Mouse (Mus musculus): ENCODE data around the gene Specc1. TPM values are rescaled to one million over a fixed set of nuclear protein-coding genes. Genes with fewer than 3 reads are reported as not detected.

The Specc1 gene
- polyA plus RNA-seq, 1 experiment from 2014 or later: 11.5 TPM

DNA sequence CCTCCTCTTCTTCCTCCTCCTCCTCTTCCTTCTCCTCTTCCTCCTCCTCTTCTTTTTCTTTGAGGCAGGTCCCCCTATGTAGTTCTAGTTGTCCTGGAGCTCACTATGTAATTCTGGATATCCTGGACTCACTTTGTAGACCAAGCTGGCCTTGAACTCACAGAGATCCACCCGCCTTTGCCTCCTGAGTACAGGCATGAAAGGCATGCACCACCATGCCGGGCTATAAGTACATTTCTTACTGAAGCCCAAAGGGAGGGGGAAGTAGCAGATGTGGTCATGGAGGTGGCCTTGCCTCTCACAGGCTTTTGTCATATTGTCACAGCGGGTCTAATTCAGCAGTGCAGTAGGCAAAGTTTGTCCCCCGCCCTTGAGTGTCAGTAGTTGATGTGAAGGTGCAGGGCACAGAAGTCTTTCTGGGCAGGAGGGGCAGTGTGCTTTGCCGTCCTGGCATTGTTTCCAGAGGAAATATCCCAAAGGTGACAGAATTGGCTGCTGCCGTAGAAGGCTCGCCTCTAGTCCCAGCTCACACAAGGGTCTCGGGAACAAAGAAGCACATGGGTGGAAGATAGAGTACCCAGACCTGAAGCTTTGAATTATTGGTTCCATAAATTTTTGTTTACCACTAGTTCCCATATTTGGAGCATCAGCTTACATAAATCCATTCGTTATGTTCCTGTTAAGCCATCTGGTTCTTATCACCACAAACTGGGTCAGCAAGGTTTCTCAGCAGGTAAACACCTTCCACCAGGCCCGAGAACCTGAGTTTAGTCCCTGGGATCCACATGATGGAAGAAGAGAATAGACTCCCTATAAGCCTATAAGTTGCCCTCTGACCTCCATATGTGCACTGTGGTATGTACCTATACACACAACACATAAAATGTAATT lies 62.0 kb downstream of the Specc1 start:
- ATAC-seq (ENCODE audit: low FRiP score) (no peak), DNase-seq (ENCODE audit: low spot score) (no peak)
- Histone ChIP-seq H3K27me3 (ENCODE audit: control insufficient read depth, insufficient read depth, low read length) (no peaks in the 10 kb centered on the region), H3K27ac (no peak overlapping the region), H3K4me3 (replicated peaks; ENCODE audit: low read length) (no peak overlapping the region), H3K9me3 (ENCODE audit: control insufficient read depth, low read length) (no peaks in the 10 kb centered on the region), H3K4me2 (replicated peaks) (no peak overlapping the region), H3K9ac (no peak overlapping the region), H3K4me1 (replicated peaks; ENCODE audit: control insufficient read depth, insufficient read depth, low read length) (0 out of 2 replicates have a peak, but pooled peaks cover 3% of the 10 kb centered on the region), H3K36me3 (replicated peaks; ENCODE audit: control insufficient read depth, insufficient read depth) (no peaks in the 10 kb centered on the region)
- WGBS: 84% methylated on average over 10 of the region's 10 CpGs

DNA sequence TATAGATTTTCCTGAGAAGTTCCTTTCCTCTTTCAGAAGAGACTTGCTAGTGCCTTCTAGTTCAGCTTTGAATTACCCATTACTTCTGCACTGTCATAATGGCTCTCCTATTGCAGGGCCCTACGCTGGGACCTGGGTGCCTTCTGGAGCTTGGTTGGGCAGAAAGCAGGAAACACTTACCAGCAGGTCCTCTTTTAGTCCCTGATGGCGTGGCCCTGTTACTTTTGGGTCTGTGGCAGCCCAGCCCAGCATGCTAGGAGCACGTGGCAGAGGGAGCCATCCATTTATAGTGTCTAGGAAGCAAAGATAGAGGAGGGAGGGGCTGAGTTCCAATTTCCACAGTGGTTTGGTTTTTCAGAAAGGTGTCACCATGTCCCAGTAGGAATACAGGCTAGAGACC lies 63.3 kb downstream of the Specc1 start:
- Histone ChIP-seq H3K9ac (no peak overlapping the region), H3K27me3 (ENCODE audit: control insufficient read depth, insufficient read depth, low read length) (no peaks in the 10 kb centered on the region), H3K4me3 (replicated peaks; ENCODE audit: low read length) (no peak overlapping the region), H3K36me3 (replicated peaks; ENCODE audit: control insufficient read depth, insufficient read depth) (no peaks in the 10 kb centered on the region), H3K4me2 (replicated peaks) (no peak overlapping the region), H3K27ac (no peak overlapping the region), H3K9me3 (ENCODE audit: control insufficient read depth, low read length) (no peaks in the 10 kb centered on the region), H3K4me1 (replicated peaks; ENCODE audit: control insufficient read depth, insufficient read depth, low read length) (peaks cover 9% of the 10 kb centered on the region)
- ATAC-seq (ENCODE audit: low FRiP score): no peak
- DNase-seq (ENCODE audit: low spot score): no peak
- WGBS: 73% methylated on average over 3 of the region's 3 CpGs

DNA sequence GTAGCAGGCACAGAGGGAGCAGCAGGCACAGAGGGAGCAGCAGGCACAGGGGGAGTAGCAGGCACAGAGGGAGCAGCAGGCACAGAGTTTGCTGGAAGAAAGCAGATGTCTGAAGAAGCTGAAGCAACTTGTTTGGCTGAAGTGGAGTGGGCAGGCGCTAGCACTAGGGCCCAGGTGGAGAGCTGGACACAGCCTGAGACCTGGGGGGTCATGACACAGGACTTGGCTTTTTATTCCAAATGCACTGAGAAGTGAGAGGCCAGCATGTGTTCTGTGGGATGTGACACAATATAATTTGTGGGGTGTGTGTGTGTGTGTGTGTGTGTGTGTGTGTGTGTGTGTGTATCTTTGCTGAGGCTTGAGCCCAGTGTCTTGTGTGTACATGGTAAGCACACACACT lies 64.3 kb downstream of the Specc1 start:
- no peaks in the 10 kb centered on the region for H3K27me3 ChIP-seq (ENCODE audit: control insufficient read depth, insufficient read depth, low read length)
- H3K9ac ChIP-seq: no peak overlapping the region
- no peak overlapping the region for H3K27ac ChIP-seq
- no peaks in the 10 kb centered on the region for H3K9me3 ChIP-seq (ENCODE audit: control insufficient read depth, low read length)
- DNase-seq (ENCODE audit: low spot score) (no peak), ATAC-seq (ENCODE audit: low FRiP score) (no peak)
- no peak overlapping the region for H3K4me2 ChIP-seq (replicated peaks)
- 92% methylated on average over 1 of the region's 1 CpGs for WGBS
- no peak overlapping the region for H3K4me3 ChIP-seq (replicated peaks; ENCODE audit: low read length)
- no peaks in the 10 kb centered on the region for H3K36me3 ChIP-seq (replicated peaks; ENCODE audit: control insufficient read depth, insufficient read depth)
- peaks cover 6% of the 10 kb centered on the region for H3K4me1 ChIP-seq (replicated peaks; ENCODE audit: control insufficient read depth, insufficient read depth, low read length)

DNA sequence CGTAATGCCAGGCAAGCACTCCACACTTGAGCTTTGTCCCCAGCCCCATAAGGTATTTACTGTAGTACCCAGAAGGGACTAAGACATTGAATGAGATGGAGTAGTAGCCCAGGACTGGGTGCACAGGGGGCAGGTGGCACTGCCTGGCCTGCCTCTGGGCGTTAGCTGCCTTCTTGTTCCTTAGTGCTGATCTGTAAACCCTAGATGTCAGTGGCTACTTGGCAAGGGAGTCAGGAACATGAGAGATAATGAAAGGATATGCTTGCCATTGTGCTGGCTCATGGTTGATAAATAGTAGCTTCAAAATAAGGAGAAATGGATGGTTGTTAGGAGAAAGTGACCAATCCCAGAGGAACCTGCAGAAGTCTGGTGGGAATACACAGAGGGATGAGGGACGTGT lies 65.5 kb downstream of the Specc1 start:
- H3K9me3 ChIP-seq (ENCODE audit: control insufficient read depth, low read length): no peaks in the 10 kb centered on the region
- H3K4me1 ChIP-seq (replicated peaks; ENCODE audit: control insufficient read depth, insufficient read depth, low read length): peaks cover 6% of the 10 kb centered on the region
- H3K4me2 ChIP-seq (replicated peaks): no peak overlapping the region
- H3K4me3 ChIP-seq (replicated peaks; ENCODE audit: low read length): no peak overlapping the region
- H3K9ac ChIP-seq: no peak overlapping the region
- no peaks in the 10 kb centered on the region for H3K27me3 ChIP-seq (ENCODE audit: control insufficient read depth, insufficient read depth, low read length)
- no peaks in the 10 kb centered on the region for H3K36me3 ChIP-seq (replicated peaks; ENCODE audit: control insufficient read depth, insufficient read depth)
- no peak for ATAC-seq (ENCODE audit: low FRiP score)
- H3K27ac ChIP-seq: no peak overlapping the region
- 91% methylated on average over 3 of the region's 3 CpGs for WGBS
- no peak for DNase-seq (ENCODE audit: low spot score)

DNA sequence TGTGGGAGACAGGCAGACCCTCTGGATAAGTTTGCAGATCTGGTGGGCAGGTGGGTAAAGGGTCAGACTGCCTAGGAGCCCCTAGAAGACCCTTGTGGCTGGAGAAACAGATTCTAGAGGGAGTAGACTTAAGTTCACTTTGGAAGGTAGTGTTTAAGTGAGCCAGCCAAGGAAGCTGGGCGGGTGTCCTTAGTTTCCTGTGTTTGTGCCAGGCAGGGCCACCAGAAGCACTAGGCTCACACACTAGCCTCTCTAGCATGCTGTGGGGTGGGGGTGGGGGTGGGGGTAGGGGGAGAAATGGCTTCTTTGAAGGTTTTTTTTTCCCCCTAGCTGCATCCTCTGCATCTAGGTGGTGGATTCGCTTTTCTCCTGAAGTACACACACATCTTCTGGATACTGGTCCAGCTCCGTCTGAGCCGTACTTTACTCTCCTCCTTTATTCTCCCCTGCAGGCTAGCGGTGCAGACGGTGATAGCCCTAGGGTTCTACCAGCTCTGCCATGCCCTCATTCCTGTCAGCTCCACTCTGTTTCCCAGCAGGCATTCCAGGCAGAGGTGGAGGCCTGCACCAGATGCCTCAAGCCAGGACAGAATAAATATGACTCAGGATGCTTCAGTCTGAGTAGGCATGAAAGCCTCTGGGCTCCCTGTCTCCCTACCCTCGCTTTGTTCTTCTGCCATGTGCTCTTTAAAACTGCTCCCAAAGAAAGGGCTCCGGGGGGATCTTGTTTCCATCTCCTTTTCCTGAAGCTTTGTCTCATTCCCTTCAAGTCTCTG lies 66.3 kb downstream of the Specc1 start:
- ATAC-seq (ENCODE audit: low FRiP score): no peak
- H3K9me3 ChIP-seq (ENCODE audit: control insufficient read depth, low read length): no peaks in the 10 kb centered on the region
- H3K4me2 ChIP-seq (replicated peaks): no peak overlapping the region
- no peaks in the 10 kb centered on the region for H3K27me3 ChIP-seq (ENCODE audit: control insufficient read depth, insufficient read depth, low read length)
- no peaks in the 10 kb centered on the region for H3K36me3 ChIP-seq (replicated peaks; ENCODE audit: control insufficient read depth, insufficient read depth)
- no peak for DNase-seq (ENCODE audit: low spot score)
- no peak overlapping the region; the same call in 1 of the 2 replicates for H3K27ac ChIP-seq
- 74% methylated on average over 8 of the region's 8 CpGs for WGBS
- no peak overlapping the region for H3K4me3 ChIP-seq (replicated peaks; ENCODE audit: low read length)
- H3K9ac ChIP-seq: no peak overlapping the region
- peaks cover 6% of the 10 kb centered on the region for H3K4me1 ChIP-seq (replicated peaks; ENCODE audit: control insufficient read depth, insufficient read depth, low read length)

DNA sequence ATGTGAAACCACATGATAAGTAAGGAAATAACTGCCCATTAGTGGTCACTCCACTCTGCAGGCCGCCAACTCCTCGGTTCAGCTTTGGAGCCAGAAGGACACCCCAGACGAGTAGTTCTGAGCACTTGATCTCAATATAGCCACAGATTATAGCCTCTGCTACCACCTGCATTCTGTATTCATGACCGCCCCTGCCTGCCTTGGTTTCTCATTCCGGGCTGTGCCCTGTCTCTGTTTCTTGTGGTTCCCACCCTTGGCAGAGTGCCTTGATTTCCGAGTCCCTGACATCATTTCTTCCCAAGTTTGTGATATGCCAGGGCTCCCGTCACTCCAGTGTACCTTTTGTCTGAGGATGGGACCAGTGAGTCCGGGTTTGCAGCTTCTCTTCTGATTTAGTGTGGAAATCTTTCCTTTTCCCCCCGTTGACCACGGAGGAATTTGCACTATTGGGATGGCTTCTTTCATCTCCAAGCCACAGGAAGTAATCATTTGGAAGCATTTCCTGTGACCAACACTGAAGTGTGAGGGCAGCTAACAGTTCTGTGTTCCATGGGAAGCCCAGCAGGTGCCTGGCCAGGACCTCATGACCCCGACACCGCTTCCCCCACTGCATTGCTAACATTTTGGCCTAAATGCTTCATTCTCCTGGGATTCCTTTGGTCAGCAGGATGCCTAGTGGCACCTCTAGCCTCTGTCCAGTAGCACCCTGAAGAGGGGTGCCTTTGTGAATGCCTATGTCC lies 67.1 kb downstream of the Specc1 start:
- Histone ChIP-seq H3K27ac (peak overlapping the region; percentile 57), H3K4me2 (replicated peaks) (no peak overlapping the region), H3K9ac (no peak overlapping the region), H3K4me1 (replicated peaks; ENCODE audit: control insufficient read depth, insufficient read depth, low read length) (peaks cover 6% of the 10 kb centered on the region), H3K9me3 (ENCODE audit: control insufficient read depth, low read length) (no peaks in the 10 kb centered on the region), H3K4me3 (replicated peaks; ENCODE audit: low read length) (no peak overlapping the region), H3K27me3 (ENCODE audit: control insufficient read depth, insufficient read depth, low read length) (no peaks in the 10 kb centered on the region), H3K36me3 (replicated peaks; ENCODE audit: control insufficient read depth, insufficient read depth) (no peaks in the 10 kb centered on the region)
- DNase-seq (ENCODE audit: low spot score) (no peak), ATAC-seq (ENCODE audit: low FRiP score) (no peak)
- 82% methylated on average over 12 of the region's 12 CpGs for whole genome bisulfite sequencing

DNA sequence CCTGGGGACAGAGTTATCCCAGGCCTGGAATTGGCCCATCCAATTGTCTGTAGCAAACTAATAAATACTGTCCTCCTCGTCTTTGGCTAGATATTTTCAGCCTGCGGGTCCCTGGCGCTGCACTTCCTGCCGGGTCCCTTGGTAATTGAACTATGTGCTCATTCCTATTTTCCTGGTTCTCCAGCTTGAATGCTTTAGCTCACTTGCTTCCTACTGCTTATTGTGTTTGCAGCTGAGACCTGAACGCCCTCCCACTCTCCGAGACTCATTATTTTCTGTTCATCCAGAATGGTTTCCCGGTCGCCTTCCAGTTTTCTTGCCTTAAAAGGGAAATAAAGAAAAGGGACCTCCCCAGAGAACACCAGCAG lies 67.7 kb downstream of the Specc1 start:
- Histone ChIP-seq H3K36me3 (replicated peaks; ENCODE audit: control insufficient read depth, insufficient read depth) (no peaks in the 10 kb centered on the region), H3K4me2 (replicated peaks) (no peak overlapping the region), H3K4me3 (replicated peaks; ENCODE audit: low read length) (no peak overlapping the region), H3K9ac (no peak overlapping the region), H3K27me3 (ENCODE audit: control insufficient read depth, insufficient read depth, low read length) (no peaks in the 10 kb centered on the region), H3K27ac (peak overlapping the region; percentile 57), H3K9me3 (ENCODE audit: control insufficient read depth, low read length) (no peaks in the 10 kb centered on the region), H3K4me1 (replicated peaks; ENCODE audit: control insufficient read depth, insufficient read depth, low read length) (peaks cover 6% of the 10 kb centered on the region)
- ATAC-seq (ENCODE audit: low FRiP score) (no peak), DNase-seq (ENCODE audit: low spot score) (no peak)
- WGBS: 29% methylated on average over 8 of the region's 8 CpGs

DNA sequence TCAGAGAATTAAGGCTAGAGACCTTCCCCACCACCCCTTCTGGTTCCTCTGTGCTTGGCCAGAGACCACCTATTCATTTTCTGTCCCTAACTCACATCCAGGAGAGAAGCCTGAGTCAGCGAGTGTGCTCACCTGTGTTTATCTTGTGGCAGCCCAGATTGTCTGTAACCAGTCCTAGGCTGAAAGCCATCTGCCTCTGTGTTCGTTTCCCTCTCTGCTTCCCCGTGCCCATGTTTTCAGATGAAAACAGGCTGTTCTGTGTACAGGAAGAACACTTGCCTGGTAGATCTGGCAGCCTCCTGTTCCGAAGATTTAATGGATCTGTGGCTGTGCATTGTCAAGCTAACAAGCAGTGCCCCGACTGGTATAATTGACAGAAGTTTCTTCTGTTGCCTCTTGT lies 68.4 kb downstream of the Specc1 start:
- Histone ChIP-seq H3K36me3 (replicated peaks; ENCODE audit: control insufficient read depth, insufficient read depth) (no peaks in the 10 kb centered on the region), H3K9ac (no peak overlapping the region), H3K4me1 (replicated peaks; ENCODE audit: control insufficient read depth, insufficient read depth, low read length) (peaks cover 6% of the 10 kb centered on the region), H3K27me3 (ENCODE audit: control insufficient read depth, insufficient read depth, low read length) (no peaks in the 10 kb centered on the region), H3K27ac (0 out of 2 replicates have a peak overlapping the region, but pooled peaks have one; percentile 41), H3K4me3 (replicated peaks; ENCODE audit: low read length) (no peak overlapping the region), H3K9me3 (ENCODE audit: control insufficient read depth, low read length) (no peaks in the 10 kb centered on the region), H3K4me2 (replicated peaks) (no peak overlapping the region)
- WGBS: 67% methylated on average over 5 of the region's 5 CpGs
- ATAC-seq (ENCODE audit: low FRiP score) (no peak), DNase-seq (ENCODE audit: low spot score) (no peak)

DNA sequence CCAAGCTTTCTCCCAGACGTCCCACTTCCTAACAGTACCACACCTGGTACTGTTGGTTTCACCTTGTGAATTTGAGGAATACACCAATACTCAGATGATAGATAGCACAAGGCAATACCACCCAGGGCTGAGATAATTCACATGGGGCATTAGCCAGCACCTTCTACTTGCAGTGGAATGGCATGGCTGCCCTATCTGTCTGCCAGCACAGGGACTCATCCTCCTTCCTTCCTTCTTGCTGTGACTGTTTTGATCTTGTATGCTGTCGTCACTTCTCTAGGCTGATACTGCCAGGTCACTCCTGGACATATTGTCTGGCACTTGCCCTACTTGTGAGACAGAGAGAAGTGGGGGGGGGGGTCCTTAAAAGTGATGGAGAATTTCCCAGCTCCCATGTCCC lies 69.2 kb downstream of the Specc1 start:
- H3K9ac ChIP-seq: no peak overlapping the region
- H3K4me2 ChIP-seq (replicated peaks): no peak overlapping the region
- no peak overlapping the region for H3K27ac ChIP-seq
- no peaks in the 10 kb centered on the region for H3K36me3 ChIP-seq (replicated peaks; ENCODE audit: control insufficient read depth, insufficient read depth)
- ATAC-seq (ENCODE audit: low FRiP score) (no peak), DNase-seq (ENCODE audit: low spot score) (no peak)
- WGBS: 86% methylated on average over 2 of the region's 2 CpGs
- H3K27me3 ChIP-seq (ENCODE audit: control insufficient read depth, insufficient read depth, low read length): no peaks in the 10 kb centered on the region
- no peak overlapping the region for H3K4me3 ChIP-seq (replicated peaks; ENCODE audit: low read length)
- H3K4me1 ChIP-seq (replicated peaks; ENCODE audit: control insufficient read depth, insufficient read depth, low read length): peaks cover 6% of the 10 kb centered on the region
- no peaks in the 10 kb centered on the region for H3K9me3 ChIP-seq (ENCODE audit: control insufficient read depth, low read length)
